Mouse (Mus musculus) CD4-positive, CD25-positive, alpha-beta regulatory T cell, adult 4 months (primary cell): ENCODE data around the gene 1110017D15Rik. TPM values are rescaled to one million over a fixed set of nuclear protein-coding genes. Genes with fewer than 3 reads are reported as not detected.

ENCODE experiments used
- ATAC-seq: one replicate; pipeline ENCODE4 v1.8.0; 2017
- polyA plus RNA-seq, 2 experiments: library from polyadenylated mRNA; unstranded; fragments of 100-300 nt; shearing (Covaris generic); gene quantifications; one replicate each; pipeline ENCODE4 v1.2.1; 2017

The 1110017D15Rik gene
- polyA plus RNA-seq, 2 experiments from 2014 or later = not detected

DNA sequence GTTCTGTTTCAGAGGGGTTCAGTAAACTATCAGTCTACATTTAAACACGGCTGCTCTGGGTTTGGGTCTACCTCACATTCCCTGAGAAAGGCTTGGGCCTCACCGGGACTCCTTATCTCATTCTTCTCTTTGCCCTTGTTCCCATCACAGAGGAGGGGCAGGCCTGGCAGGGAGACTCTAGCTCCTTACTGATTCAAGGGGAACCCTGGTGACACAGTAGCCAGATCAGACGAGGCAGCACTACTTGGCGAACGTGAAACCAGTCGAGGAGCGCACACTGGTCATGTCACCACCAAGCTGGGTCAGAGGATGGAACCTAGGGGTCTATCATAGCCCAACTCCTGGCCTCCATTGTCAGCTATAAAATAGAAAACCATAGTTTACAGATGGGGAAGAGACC is 9.1 kb downstream of the 1110017D15Rik start:
- no peak for ATAC-seq

DNA sequence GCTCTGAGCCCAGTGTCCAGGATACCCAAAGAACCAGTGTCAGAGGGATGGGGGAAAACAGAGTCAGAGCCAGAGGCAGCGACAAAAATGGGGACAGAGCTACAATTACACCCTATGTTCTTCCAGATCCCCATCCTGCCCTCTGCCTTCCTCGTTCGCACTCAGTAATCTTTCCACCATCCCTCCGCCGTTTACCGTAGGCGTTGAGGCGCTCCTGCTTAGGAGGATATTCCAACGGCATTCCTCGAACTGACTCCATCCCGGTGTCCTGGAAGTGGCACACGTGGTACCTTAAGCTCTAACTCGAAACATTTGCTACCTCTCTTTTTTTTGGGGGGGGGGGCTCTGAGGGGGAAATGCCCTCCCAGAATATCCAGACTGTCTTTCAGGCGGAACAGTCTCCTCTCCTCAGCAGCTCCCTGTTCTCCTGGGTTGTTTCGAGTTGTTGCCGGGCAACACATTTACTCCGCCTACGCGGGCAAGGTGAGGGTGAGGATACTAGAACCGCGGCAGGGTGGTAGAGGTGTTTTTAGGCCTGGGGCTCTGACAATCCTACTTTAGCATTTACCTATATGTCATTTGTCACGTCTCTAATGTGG is 9.7 kb downstream of the 1110017D15Rik start:
- ATAC-seq = no peak

DNA sequence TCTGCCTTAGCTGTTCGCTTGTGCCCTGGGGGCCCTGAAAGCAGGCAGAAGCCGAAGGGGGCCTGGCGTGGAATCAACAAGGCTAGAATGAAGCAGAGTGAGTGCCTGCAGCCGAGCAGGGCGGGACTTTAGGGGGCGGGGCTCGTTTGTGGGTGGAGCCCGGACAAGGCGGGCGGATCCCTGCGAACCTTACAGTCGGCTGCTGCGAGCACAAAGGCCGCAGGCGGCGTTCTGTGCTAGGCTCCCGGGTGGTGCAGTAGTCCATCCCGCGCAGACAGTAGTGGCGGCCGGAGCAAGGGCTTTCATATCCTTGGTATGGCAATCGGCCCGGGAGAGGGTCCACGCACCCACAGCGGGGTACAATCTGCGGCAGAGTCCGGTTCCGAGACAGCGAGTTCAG is 10.2 kb downstream of the 1110017D15Rik start:
- peak; percentile 75 for ATAC-seq

DNA sequence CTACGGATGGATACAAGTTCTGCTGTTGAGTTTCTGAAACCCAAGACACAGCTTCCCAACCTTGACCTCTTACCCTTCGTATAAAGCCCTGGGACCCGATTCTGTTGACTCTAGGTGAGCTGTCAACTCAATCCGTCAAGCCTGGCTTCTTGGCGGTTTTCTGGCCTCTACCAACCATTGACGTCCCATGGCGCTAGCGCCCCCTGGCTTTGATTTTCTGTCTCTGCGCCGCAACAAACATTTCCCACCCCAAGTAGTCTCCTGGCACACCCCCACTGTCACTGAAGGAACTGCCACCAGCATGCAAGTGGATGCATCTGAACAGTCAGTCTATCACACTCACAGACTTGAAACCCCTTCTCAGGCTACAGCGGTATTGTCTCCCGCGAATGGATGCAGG is 11.0 kb downstream of the 1110017D15Rik start:
- no peak for ATAC-seq

DNA sequence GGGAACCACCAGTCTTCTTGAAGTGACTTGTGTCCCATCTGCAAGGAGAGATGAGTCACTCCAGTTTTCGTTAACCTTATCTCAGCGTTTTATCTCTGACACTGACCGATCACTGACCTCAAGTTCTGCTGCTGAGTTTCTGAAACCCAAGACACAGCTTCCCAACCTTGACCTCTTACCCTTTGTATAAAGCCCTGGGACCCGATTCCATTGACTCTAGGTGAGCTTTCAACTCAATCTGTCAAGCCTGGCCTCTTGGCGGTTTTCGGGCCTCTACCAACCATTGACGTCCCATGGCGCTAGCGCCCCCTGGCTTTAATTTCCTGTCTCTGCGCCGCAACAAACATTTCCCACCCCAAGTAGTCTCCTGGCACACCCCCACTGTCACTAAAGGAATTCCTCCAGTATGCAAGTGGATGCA is 12.0 kb downstream of the 1110017D15Rik start:
- no peak for ATAC-seq

DNA sequence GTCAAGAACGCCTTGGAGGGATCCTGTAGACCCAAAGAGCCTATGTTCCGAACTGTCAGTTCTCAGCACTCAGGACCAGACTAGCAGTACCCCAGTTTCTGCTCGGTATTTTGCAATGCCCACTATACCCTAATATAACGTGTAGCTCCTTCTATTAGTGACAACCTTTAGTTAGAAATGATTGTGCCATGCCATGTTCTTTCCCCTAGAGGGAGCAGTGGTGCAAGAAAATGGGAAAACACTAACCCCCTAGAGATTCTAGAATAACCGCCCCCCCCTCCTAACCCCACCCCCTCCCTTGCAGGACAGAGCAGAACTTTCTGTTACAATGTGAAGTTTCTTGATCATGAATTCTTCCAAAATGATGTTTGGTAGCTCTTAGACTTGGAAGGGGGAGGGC is 12.8 kb downstream of the 1110017D15Rik start:
- ATAC-seq = no peak

DNA sequence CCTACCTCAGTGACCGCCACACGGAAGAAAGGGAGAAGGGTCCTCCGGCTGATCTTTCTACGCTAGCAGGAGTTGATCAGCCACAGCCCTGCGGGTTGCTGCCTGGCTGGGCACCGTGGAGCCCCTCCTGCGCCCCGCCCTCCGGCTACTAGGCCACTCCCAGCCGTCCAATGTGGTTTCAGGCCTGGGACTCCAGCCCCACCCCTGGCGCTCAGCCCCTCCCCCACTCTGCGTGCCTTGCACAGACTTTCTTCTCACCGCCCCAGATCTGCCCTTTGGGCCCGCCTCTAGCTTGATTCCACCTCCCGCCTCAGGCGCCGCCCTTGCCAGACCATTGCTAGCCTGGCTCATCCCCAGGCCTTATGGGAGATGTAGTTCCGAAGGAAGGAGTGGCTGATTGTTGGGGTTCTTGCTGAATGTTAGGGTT is 14.1 kb downstream of the 1110017D15Rik start, which contains the start of gene AI464131:
TSS of gene AI464131 (minus strand) at position 91 of the 427 bp plus-strand sequence.
- ATAC-seq = peak; percentile 59

DNA sequence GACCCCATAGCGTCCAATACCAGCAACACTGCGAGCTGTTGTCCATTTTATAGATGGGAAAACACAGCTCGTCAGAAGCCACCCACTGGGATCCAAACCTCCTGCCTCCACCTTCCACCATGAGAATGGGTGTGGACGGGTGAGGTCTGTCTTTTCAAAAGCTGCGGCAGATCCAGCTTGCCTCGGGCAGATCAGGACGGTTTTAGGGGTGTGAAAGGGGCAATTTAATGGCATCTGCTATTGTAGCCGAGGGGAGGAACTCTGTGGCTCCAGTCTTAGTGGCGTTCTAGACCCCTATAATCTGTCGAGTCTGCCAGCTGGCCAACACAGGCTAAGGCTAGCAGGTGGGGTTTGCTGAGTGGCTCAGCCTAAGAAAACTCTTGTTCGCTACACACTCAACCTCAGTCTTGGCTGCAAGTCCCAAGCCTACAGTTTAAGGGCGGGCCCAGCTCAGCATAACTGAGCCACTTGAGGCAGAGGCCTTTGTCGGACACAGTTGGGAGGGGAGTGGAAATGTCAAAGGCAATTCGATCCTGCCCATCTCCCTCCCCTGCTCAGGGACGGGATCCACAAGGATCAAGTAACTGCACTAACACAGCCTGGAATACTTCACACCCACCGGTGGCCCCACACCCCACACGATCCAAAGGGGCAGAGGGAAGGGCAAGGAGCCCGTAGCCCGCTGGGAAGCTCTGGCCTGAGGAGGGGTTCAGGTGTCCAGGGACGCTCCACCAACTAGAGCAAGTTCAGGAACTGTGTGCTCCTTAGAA is 14.8 kb downstream of the 1110017D15Rik start:
- no peak for ATAC-seq

DNA sequence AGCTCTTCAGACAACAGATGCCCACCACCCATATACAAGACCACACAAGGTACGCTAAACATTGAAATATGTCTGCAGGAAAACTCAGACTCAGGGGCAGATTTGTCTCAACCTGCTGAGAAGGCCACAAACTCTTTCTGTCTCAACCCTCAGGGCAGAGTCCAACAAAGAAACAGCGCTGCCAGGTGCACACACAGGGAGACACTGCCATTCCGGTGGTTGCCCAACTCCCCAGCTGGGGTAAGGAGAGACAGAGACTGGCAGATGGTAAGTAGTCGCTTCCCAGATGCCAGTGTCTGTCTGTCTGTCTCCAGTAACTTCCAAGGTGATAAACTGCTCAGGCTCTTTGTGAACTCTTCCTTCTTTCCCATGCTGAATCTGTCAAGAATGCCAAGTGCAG is 16.3 kb downstream of the 1110017D15Rik start:
- ATAC-seq = no peak

DNA sequence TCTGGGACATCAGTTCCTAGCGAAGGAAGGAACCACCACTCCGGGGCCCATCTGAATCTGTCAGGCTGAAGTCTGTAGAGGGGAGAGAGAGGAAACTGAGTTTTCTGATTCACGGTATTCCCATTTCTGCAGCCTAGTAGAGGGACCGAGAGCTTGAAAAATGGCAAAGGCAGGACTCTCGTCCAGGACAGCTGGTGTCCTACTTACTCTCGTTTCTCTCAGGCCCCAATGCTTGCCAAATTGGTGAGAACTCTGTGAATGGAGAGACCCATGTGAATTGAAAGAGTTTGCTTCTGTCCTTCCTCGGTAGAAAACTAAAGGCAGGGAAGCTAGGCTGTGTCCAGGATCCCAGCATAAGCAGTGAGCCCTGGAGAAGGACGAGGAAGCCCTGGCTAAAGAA is 17.5 kb downstream of the 1110017D15Rik start:
- ATAC-seq = no peak

DNA sequence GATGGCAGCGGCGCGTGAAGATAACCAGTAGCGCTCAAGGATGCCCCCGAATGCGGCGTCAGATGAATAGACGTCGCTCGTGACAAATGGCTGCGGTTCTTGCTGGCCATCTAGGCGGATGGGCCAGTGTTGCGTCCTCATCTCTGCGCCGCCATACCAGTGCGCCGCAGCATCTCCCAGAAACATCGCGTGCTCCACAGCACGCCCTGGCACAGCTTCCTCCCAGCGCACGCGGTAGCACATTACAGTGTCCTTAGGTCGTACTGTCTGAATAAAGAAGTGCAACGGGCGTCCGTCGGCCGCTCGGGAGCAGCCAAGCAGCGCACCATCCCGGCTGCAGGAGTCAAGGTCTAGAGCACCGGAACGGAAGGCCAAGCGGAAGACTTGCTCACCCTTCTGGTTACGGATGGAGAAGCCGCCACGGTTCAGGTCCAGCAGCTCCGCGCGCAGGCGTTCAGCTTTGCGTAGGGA is 18.2 kb downstream of the 1110017D15Rik start:
- ATAC-seq = no peak

DNA sequence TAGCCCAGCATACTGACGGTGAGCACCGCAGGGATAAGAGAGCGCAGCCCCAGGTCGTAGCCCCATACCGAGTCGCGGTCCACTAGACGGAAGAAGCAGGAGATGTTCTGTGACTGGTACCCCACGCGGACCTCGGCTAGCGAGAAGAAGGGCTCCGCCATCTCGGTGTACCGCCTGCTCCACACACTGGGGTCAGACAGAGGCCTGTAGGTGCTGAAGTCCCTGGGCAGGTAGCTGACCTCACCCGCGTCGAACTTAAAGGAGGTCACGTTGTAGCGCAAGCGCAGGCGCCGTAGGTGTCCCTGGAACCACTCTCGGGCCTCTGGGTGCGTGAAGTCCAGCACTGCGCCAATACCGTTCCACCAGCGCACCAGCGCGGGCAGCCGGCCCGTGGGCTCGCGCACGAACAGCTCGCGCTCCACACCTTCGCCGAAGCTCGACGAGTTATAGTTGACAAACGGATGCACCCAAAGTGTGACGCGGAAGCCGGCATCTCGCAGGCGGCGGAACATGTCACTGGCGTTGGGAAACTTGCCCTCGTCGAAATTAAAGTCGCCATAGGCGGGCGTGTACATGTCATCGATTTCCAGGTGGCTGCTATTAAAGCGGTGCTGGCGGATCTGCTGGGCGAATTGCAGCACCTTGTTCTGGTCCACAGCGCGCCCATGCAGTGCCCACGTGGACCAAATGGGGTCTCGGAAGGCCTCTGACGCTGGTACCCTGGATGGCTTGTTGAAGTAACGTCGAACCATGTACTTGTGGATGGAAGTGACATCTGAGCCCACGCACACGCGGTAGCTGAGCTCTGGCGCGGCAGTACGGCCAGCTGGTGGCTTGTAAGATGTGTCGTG is 18.9 kb downstream of the 1110017D15Rik start:
- no peak for ATAC-seq

DNA sequence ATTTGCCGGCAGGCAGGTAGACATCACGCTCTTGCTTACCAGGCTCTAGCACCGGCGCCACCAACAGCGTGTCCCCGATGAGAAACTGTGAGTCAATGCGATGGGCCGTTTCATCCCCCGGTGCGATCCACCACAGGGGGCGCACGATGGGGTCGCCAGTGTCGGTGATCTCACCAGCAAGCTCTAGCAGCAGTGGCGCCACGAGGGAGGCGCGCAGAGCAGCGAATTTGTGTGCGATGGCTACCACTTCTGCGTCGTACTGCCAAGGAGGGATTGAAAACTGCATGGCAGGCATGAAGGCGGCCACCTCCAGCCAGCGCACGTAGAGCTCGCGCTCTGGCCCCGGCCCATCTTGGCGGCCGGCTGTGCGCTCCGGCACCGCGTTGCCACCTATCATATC is 19.6 kb downstream of the 1110017D15Rik start:
- no peak for ATAC-seq

DNA sequence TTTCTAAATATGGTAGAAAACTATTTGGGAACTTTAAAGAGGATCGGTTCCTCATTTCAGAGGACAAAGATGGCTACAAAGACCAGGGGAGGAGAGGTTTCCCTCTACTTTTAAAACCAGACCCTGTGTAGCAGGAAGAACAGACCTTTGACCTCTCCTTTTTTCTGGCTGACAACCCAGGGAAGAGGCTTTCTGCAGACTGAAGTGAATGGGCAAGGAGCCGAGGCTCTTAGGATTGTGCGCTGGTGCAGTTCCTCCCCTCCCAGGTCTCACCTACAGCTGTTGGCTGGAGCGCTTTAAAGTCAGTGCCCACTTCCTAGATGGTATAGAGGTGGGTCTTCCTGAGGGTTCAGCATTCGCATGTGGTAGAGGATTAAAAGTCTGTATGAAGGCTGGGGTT is 20.1 kb downstream of the 1110017D15Rik start:
- no peak for ATAC-seq

DNA sequence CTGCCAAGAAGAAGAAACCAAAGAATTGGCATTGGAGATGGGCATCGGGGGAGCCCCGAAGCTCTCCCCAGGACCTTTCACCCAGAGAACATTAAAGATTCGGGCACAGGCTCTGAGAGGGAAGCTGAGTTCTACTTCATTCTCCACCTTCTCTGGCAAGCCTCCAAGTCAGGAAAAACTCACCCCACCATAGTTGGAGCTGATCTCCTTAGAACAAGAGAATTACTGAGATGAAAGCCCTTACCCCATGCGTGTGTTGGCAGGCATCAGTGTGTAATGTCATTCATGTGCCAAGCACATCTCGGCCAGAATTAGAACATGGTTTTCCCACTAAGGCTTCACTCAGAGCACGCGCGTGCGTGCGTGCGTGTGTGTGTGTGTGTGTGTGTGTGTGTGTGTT is 21.3 kb downstream of the 1110017D15Rik start:
- ATAC-seq = no peak

DNA sequence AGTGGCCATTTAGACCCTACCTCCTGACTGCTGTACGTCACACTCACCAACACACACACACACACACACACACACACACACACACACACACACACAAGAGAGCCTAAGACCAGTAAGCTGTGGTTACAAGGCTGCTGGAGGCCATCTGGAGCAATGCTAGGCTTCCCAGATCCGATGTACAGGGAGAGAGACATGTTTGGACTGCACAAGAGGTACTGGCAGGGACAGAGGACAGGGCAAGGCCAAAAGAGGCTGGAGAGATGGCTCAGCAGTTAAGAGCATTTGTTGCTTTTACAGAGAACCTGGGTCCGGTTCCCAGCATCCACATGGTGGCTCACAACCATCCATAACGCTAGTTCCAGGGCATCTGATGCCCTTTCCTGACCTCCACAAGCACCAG is 22.1 kb downstream of the 1110017D15Rik start:
- ATAC-seq = no peak

DNA sequence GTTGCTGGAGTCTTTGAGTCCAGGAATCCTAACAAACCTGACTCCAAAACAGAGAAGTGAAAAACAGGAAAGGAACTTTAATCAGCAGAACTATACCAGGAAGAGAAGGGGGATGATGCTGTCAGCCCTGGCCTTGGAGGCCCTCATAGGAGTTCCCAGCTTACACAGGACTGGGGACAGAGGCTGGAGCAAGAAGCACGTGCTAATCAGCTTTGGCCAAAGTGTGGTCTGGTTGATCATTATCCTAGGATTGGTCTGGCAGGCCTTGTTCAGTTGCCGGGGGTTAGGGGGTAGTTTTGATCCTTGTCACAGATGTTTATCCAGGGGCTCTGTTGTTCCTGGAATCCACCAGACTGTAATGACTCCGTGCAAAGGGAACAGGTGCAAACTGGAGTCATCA is 22.8 kb downstream of the 1110017D15Rik start:
- no peak for ATAC-seq

DNA sequence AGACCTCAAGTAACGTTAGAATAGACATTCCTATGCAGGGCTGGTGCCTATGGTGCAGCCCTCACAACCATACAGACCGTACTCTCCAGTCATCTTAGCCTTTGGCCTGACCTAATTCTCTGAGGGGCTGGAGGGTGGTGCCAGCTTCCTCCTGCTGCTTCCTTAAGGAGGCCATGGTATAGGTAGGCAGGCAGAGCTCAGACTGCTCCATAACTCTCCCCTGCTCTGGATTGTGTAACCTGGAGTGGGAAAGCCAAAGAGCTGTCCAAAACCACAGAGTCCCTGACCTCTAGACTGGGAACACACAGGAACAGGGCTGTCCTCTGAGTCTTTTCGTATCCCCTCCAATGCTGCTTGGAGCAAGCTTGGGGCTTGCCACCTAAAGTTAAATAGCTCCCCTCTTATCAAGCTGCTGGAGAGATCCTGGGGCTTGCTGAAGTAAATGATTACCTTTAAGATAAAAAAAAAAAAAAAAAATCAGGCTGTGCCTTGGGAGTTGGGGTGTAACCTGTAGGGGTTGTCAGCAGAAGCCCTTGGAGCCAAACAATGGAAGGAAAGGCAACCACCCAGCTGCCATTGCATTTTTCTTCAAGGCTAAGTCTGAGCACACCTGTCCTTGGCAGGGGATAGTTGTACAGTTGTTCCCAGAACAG is 23.5 kb downstream of the 1110017D15Rik start:
- ATAC-seq = no peak

DNA sequence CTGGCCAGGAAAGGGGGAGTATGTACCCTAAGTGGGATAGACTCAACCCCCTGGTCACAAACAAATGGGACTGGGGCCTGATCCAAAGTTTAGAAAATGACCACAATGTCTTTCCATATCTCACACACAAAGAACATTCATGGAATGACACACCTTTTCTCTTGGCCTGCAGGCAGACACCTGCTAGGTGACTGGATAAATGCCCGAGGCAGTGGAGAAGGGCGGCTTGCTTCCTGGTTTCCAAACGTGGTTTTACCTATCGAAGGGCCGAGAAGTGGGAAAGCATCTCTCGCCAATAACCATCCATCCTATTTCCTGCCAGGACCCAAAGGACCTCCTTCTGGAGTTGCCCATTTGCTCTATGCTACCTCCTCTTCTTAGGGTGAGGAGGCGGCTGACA is 24.2 kb downstream of the 1110017D15Rik start:
- no peak for ATAC-seq

DNA sequence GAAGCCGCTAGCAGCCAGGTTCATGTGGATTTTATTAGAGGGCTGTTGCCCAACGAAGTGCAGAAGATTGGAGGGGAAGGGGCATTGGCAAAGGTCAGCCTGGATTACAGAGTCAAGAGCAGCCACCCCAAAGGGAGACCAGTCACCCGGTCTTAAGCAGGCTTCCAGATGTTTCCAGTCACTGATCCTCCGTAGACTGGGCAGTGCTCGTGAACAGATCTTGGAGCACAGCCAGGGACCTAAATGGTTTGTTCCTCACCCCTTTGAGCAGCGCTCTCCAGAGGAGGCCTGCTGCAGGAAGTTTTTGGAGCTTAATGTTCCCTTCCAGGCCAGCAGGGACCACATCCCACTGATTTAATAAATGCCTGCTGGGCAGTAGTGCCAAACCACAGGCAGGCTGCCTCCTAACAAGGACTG is 35.5 kb downstream of the 1110017D15Rik start:
- ATAC-seq = no peak

DNA sequence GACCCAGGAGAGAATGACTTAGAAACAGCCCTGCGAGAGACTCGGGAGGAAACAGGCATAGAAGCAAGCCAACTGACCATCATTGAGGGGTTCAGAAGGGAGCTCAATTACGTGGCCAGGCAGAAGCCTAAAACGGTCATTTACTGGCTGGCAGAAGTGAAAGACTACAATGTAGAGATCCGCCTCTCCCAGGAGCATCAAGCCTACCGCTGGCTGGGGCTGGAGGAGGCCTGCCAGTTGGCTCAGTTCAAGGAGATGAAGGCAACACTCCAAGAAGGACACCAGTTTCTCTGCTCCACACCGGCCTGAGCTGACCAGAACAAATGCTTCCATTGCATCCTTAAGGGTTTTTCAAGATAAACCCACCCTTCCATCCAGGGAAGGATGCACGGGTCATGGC is 36.9 kb downstream of the 1110017D15Rik start:
- no peak for ATAC-seq

DNA sequence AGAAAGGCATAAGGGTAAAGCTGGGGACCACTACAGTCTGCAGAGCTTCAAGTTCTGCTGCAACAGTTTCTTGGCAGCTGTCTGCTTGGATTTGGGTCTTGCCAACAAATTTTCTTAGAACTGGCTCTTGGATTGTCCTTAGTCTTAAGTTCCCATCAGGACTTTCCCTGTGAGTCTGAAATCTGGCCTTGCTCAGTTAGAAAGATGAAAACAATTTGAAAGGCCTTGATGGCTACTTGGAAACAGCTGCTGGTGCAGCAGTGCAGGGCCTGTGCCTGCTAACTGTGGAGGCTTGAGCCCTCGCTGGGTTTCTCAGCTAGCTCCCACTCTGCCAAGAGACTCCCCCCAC is 37.7 kb downstream of the 1110017D15Rik start:
- ATAC-seq = no peak
